Mouse (Mus musculus): Measurements from ENCODE around the gene Atcay. TPM values are rescaled to one million over a fixed set of nuclear protein-coding genes. Genes with fewer than 3 reads are reported as not detected.

Atcay gene
- total RNA-seq, 2 experiments from 2014 or later: 0.11 TPM; not detected in 1

DNA sequence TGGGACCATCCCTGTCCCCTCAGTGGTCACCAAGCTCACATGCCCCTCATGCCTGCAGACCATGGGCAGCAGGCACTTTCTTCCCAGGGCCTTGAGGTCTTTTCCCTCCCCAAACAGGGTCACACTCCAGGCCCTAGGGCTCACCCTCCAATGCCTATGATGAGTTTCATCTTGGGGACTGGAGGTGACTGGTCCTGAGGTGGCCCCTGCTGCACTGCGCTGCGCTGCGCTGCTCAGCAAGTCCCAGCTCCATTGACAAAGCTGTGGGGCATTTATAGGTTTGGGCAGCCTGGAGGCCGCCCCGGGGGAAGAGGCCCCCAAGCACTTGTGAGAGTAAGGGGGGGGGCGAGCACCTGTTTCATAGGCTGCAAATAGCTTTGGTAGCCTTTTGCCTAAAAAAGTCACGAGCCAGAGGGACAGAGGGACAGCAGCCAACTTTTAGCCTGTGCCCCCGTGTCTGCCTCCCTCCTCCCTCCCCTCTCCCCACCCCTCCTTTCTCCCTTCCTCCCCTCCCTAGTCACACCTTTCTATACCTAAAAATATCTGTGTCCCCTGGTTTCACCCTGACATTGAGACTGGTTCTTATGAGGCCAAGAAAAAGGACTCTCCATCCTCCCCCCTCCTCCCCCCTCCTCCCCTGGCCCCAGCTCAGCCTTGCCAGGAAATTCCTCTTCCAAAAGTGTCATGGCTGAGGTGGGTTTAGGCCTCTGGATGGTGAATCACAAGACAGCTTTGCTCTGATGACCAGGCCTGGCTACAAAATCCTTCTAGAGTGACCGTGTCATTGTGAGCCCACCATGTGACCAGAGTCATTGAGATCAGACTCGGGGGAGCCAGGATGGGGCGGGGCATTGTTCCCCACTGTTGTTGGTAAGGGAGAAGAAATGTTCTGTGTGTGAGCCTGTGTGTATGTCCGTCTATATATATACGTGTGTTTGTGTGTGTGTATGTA lies 28.6 kb downstream of the Atcay start, which contains the start of gene Nmrk2:
Gene Nmrk2, minus strand, starts transcription at position 245 of the 952 bp plus-strand sequence.
- DNase-seq: peak in 1 of 2 experiments; percentile 49
- intact Hi-C loops (cut with DNase I): no loop called here

DNA sequence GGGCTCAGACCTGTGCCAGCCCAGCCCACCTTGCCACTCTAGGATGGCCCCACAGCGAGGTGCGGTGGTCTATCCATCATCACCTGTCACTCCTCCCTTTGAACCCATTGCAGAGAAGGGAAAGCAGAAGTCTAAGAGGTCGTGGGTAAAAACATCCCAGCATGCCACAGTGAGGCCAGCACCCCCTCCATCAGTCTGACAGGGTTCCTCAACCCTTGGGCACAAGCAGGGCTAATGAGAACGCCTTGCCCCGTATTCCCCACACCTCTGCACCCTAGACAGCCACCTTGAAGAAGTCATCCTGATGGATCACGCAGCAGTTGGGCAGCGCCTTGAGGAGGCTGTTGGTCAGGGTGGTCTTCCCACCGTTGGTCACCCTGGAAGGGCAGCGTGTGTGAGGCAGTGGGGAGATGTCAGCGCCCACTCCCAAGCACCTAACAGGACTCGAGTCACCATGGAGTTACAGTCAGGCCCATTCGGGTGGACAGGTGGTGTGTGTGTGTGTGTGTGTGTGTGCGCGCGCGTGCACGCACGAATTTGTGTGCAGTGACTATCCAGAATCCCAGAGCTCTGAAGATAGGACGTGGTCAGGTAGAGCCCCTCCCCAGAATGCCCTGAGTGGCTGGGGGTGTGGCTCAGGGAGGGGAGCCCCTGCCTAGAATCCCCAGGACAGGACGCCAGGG lies 29.9 kb downstream of the Atcay start:
- DNase-seq: no peak

DNA sequence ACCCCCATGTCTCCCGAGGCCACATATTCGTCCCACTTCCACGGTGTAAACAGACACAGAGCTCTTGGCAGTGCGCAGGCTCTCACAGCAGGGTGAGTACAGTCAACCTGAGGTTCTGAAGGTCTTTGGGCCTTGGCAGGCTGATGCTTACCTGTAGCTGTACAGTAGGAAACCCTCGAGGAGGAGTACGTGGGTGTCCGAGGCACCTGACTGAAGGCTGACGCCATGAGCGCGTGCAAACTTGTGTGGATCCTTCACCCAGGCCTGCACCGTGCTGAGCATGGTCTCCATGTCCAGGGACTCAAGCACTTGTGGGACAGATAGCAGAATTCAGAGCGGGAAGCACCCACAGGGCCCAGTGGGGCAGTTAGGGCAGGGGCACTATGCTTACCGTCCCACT lies 30.5 kb downstream of the Atcay start:
- peak in 1 of 2 experiments; percentile 29 for DNase-seq

More for the DNA sequence above, 29.9 kb downstream of the Atcay start:
- intact Hi-C loops (cut with DNase I): no loop called here

DNA sequence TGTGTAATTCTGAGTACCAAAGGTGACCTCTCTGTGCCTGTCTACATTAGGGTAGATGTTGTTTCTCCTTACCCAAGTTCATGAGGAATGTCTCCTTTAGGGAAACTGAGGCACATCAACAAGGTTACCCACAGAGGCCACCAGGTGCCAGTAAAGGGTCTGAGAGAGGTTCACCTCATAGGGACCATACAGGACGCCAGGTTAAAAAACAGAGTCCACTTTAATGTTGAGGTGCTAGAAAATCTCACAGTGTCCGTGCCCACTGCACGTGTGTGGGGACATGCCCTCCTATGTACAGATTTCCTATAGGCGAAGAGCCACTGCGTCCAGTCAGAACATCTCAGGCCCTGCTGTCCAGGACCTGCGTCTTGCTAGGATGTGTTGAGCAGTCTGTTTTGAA lies 31.6 kb downstream of the Atcay start:
- intact Hi-C loops (cut with DNase I): loop anchor here (1.0 to 10.0 kb wide), 2 partner anchors 18 to 246 kb away; no protein-coding TSS in a partner anchor
- peak in 1 of 2 experiments; percentile 18 for DNase-seq

More for the DNA sequence above, 30.5 kb downstream of the Atcay start:
- intact Hi-C loops (cut with DNase I): no loop called here

DNA sequence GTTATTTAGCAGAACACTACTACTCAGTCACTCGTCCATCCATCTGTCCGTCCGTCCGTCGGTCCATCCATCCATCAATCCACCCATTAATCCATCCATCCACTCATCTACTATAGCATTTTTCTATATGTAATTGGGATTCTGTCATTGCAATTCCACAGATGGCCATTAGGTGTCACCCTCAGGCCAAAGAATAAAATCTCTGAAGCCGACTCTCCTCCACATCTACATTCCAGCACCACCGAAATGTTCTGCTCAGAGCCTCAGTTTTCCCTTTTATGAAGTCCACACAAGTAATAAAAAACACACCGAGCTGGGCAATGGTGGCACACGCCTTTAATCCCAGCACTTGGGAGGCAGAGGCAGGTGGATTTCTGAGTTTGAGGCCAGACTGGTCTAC lies 32.4 kb downstream of the Atcay start:
- DNase-seq: peak; percentile 70 to 72
- intact Hi-C loops (cut with DNase I): loop anchor here (1.0 to 10.0 kb wide), 2 partner anchors 19 to 247 kb away; no protein-coding TSS in a partner anchor

DNA sequence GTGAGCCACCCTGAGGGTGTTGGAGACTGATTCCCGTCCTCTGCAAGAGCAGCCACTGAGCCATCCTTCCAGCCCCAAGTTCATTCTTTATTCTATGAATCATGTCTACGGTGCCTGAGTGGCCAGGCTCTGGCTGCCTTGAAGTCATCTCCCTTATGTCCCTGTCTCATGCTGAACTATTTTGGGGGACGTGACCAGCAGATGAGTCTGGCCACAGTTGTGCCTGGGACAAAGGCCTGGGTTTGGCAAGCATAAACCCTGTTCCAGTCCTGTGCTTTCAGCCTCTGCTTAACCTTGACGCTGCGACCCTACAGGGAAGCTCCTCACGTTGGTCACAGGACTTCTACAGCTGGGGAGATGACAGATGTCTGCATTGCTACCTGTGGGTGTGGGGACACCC lies 33.3 kb downstream of the Atcay start:
- intact Hi-C loops (cut with DNase I): loop anchor here (10.0 kb wide), 1 partner anchor 247 kb away; no protein-coding TSS in a partner anchor
- DNase-seq: peak in 1 of 2 experiments; percentile 38

DNA sequence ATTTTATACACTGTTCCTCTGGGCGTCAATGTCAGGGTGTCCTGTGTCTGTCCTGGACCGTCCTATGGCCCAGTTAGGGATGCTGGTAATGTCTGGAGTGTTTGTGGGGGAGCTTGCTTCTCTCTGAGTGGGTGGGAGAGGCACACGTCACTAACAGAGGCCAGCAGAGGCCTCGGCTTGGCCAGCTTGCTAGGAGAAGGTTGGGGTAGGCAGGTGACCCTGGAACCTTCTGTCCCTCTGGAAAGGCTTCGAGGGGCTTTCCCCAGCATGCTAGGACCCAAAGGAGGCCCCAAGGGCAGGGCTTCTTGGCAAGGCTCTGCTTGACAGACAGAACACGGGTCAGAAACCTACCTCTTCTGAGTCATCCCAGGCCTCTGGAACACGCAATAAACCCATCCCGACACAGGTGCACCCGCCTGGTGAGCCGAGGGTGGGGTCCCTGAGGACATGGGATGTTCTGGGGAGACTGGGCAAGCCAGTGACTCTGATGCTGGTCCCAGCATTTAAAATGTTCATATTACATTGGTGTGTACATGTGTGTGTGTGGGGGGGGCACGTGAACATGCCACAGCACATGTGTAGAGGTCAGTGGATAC lies 34.1 kb downstream of the Atcay start:
- DNase-seq: peak in 1 of 2 experiments; percentile 35
- intact Hi-C loops (cut with DNase I): loop anchor here (10.0 kb wide), 1 partner anchor 248 kb away; no protein-coding TSS in a partner anchor

DNA sequence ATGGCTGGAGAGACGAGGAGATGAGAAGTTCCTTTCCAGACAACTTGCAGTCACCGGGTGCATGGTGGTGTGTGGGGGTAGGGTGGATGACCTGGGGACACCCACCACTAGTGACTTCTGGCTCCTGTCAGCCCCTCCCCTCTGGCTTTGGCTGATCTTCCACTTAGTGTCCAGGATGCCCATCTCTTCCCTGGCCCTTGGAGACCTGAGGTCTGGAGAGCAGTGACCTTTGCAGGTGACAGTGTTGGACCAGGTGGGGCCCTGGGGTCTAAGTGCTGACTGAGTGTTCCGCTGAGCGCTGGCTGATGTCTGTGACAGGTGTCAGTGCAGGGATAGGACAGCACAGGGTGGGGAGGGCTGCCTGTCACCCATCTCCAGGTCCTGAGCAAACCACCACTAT lies 35.3 kb downstream of the Atcay start:
- intact Hi-C loops (cut with DNase I): loop anchor here (10.0 kb wide), 1 partner anchor 250 kb away; no protein-coding TSS in a partner anchor
- no peak for DNase-seq

DNA sequence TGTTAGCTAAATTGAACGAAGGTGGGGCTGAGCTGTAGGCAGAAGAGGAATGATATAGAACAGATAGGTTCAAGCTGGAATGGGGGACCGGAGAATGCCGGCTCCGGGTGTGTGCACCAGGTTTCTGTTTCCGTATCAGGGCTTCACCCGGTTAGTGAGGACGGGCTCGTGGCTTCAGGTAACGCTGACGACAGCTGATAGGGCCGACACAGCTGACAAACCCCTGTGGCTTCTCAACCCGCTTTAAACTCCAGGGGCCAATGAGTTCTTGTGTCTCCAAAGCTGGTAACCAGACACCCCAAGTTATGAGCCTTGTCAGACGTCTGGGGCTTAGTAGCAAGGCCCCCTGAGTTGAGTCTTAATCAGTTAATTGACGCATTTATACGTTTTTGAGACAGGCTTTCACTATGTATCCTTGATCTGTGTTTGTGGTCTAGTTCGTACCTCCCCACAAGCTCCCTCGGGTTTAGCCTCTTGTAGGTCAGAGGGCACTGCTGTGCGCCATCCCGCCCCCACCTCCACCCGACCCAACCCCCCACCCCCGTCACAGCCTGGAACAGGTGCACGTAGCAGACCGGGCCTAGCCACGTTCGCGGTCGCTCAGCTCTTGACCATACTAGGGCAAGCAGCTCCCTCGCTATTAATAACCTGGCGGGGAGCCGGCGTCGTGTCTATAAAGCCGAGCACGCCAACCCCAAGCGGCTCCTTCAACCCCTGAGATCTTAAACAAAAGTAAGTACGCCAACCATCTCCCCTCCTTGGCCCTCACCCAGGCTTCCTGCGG lies 36.5 kb downstream of the Atcay start:
- intact Hi-C loops (cut with DNase I): loop anchor here (10.0 kb wide), 1 partner anchor 251 kb away; no protein-coding TSS in a partner anchor
- DNase-seq: peak; percentile 68 to 70

DNA sequence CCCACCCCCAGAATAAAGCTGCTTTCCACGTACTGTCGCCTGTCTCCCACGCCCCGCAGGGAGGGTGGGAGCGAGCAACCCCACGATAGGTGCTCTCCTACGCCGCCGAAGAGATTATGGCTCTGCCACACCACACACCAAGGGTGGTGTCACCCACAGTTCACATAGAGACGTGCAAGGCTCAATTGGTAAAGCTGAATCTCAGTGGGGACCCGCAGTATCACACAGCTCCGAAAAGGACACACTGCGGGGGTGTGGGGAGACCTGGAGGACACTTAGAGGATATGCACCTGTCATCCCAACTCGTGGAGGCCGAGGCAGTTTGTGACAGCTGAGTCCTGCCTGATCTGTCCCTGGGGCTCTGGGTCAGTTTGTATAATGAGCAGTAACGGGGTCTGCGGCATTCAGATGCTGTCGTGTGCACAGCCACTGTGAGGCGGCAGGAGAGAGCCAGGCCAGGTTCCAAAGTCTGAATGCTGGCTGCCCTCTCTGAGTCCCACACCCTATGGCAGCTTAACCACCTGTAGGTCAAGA lies 37.6 kb downstream of the Atcay start:
- intact Hi-C loops (cut with DNase I): loop anchor here (10.0 kb wide), 1 partner anchor 252 kb away; no protein-coding TSS in a partner anchor
- peak; percentile 41 to 54 for DNase-seq

DNA sequence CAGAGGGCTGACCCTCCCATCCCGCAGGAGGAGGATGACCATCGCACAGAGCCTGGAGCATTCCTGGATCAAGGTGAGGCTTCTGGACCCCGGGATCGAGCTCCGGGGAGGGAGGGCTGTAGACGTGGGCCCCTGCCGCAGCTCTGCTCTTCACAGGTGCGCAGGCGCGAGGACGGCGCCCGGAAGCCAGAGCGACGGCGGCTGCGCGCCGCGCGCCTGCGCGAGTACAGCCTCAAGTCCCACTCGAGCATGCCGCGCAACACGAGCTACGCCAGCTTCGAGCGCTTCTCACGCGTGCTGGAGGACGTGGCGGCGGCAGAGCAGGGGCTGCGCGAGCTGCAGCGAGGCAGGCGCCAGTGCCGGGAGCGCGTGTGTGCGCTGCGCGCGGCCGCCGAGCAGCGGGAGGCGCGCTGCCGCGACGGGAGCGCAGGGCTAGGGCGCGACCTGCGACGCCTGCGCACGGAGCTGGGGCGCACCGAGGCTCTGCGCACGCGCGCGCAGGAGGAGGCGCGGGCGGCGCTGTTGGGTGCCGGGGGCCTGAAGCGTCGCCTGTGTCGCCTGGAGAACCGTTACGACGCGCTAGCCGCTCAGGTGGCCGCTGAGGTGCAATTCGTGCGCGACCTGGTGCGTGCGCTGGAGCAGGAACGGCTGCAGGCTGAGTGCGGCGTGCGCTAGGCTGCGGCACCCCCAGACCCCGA lies 38.2 kb downstream of the Atcay start:
- intact Hi-C loops (cut with DNase I): loop anchor here (10.0 kb wide), 1 partner anchor 252 kb away; no protein-coding TSS in a partner anchor

DNA sequence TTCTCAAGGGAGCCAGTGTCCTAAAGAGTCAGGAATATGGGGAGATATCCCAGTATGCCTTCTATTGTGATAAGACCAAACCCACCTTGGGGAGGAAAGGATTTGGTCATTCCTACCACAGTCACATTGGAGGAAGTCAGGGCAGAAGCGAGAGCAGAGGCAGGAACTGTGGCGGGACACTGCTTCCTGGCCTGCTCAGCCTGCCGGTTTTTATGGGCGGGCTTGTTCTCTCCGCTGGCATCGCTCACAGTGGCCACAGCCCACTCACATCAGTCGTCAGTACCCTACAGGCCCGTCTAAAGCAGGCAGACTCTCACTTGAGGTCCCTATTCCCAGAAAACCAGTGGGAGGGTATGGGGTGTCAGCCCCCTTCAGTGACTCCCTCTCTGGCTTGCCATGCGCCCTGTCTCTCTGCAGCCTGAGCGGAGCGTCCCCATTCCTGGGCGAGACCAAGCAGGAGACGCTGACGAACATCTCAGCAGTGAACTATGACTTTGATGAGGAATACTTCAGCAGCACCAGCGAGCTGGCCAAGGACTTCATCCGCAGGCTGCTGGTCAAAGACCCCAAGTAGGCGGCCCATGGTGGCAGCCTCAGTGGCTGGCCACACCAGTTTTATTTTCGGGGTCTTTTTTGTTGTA lies 39.2 kb downstream of the Atcay start:
- peak in 1 of 2 experiments; percentile 28 for DNase-seq
- intact Hi-C loops (cut with DNase I): loop anchor here (10.0 kb wide), 1 partner anchor 253 kb away; no protein-coding TSS in a partner anchor

More for the DNA sequence above, 38.2 kb downstream of the Atcay start:
- DNase-seq: peak; percentile 82 to 91

DNA sequence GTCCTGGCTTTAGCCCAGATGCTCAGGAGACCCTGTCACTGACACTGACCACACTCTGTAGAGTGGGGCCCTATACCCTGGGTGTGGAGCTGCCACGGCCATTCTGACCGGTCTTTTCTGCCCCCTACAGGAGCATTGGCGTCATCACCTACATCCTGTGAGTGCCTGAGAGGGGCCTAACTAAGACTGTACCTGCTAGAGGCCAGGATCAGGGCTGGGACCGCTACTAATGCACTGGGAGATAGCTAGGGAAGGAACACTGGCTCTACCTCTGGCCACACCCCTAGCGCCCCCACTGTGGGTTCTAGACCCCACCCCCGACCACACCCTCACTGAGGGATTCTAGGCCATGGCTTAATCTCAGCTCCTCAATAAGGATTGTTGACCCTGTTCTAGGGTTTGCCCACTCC lies 39.7 kb downstream of the Atcay start:
- intact Hi-C loops (cut with DNase I): loop anchor here (10.0 kb wide), 1 partner anchor 254 kb away; no protein-coding TSS in a partner anchor
- DNase-seq: no peak

DNA sequence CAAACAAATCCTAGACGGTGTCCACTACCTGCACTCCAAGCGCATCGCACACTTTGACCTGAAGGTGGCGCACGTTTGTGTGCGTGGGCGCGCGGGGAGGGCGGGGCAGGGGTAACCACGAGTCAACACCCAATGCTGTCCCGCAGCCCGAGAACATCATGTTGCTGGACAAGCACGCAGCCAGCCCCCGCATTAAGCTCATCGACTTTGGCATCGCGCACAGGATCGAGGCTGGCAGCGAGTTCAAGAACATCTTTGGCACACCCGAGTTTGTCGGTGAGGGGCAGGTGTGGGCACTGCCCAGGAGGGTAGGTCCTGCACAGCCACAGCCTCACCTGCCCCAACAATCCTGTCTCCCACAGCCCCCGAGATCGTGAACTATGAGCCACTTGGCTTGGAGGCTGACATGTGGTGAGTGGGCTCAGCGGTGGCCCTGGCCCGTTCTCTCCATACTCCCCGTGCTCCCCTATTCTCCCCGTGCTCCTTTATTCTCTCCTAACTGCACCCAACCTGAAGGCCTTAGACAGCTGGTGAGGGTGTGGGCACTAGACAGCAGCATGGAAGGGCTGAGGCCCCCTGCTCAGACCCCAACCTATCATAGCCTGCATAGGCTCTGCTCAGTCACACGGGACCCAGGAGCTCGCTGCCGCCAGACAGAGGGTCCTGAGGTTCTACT lies 40.3 kb downstream of the Atcay start:
- no peak for DNase-seq
- intact Hi-C loops (cut with DNase I): loop anchor here (10.0 kb wide), 1 partner anchor 254 kb away; no protein-coding TSS in a partner anchor

DNA sequence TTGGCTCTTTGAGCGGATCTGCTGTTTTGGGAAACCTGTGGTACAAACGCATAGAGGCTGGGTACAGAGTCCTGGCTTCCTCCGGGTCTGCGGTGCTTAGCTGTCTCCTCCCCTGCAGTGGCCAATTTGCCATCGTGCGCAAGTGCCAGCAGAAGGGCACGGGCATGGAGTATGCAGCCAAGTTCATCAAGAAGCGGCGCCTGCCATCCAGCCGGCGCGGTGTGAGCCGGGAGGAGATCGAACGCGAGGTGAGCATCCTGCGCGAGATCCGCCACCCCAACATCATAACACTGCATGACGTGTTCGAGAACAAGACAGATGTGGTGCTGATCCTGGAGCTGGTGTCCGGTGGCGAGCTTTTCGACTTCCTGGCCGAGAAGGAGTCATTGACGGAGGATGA lies 40.8 kb downstream of the Atcay start:
- intact Hi-C loops (cut with DNase I): loop anchor here (10.0 kb wide), 1 partner anchor 255 kb away; no protein-coding TSS in a partner anchor
- DNase-seq: no peak

DNA sequence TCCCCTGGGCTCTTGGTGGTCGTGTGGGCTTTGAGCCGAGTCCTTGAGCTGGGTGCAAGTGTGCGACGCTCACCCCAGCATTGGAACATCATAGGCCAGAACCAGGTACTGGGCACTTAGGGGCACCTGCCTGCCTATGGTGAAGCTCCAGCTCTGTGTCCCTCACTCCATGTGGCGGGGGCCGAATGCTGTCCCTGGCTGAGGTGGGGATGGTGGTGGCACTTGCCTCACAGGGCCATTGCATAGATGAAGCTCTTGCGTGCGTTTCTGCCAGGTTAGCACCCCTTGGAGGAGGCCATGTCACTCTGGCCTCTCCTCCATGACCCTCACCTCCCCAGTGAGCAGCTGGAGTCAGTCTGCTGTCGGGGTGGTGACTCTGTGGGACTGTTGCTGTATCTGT lies 43.5 kb downstream of the Atcay start:
- no peak for DNase-seq
- intact Hi-C loops (cut with DNase I): no loop called here

DNA sequence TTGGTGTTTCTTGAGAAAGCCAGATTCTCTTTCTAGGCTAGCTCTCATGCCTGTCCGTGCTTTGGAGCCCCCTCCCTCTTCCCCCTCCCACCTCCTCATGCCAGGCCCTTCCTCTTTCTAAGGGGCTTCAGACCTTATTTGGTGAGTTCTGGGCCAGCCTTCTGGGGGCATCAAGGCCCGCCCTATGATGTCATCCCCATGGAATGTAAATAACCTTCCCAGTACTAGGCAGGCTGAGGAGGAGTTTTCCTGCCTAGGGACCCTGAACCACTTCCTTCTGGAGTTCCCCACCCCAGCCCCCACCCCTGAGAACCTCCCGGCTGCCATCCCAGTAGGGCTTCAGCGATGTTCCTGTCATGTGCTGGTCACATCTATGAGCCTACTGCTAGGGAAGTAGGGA lies 45.9 kb downstream of the Atcay start:
- intact Hi-C loops (cut with DNase I): no loop called here
- no peak for DNase-seq

Data from heart, postnatal 36 days (tissue).